Mouse (Mus musculus) stomach, embryonic 14.5 days (tissue): ENCODE results near the gene Tmem44. TPM values are rescaled to one million over a fixed set of nuclear protein-coding genes. Genes with fewer than 3 reads are reported as not detected.
A peak's percentile ranks its signal among the peaks of the same experiment; 100 is the strongest.

Experiments used
- ATAC-seq: fragments of 200-750 bp; cut with Nextera tagmentation; 2 replicates; pipeline ENCODE4 v1.8.0; 2017; ENCODE audit warnings: low read depth, moderate TSS enrichment; ENCODE audit not compliant: insufficient number of reproducible peaks, insufficient read depth, low FRiP score
- H3K27ac ChIP-seq: fragments of 300-500 bp; sonication (generic); 2 replicates; pipeline ENCODE4 v1.5.1; 2014; ENCODE audit warnings: mild to moderate bottlenecking, low read length, moderate library complexity, mixed read lengths
- H3K27me3 ChIP-seq: fragments of 300-500 bp; sonication (generic); 2 replicates; pipeline ENCODE4 v1.6.1; 2014; ENCODE audit warnings: low read length, control low read depth, mixed read lengths; ENCODE audit not compliant: control insufficient read depth, insufficient read depth
- H3K36me3 ChIP-seq: fragments of 300-500 bp; sonication (generic); 2 replicates; pipeline ENCODE4 v1.6.1; 2014; ENCODE audit warnings: mild to moderate bottlenecking, control low read depth, low read length, moderate library complexity, mixed read lengths; ENCODE audit not compliant: control insufficient read depth, insufficient read depth
- H3K4me1 ChIP-seq: fragments of 300-500 bp; sonication (generic); 2 replicates; pipeline ENCODE4 v1.6.1; 2014; ENCODE audit warnings: low read length, control low read depth, mixed read lengths; ENCODE audit not compliant: control insufficient read depth, insufficient read depth
- H3K4me2 ChIP-seq: fragments of 300-500 bp; sonication (generic); replicated peaks from 2 replicates; pipeline ENCODE4 v1.6.1; 2014; ENCODE audit warnings: low read depth, low read length, control low read depth
- H3K4me3 ChIP-seq: fragments of 300-500 bp; sonication (generic); 2 replicates; pipeline ENCODE4 v1.5.1; 2014; ENCODE audit warnings: low read depth, low read length, control low read depth
- H3K9ac ChIP-seq: fragments of 300-500 bp; sonication (generic); replicated peaks from 2 replicates; pipeline ENCODE4 v1.6.1; 2014; ENCODE audit warnings: low read depth, mild to moderate bottlenecking, control low read depth, low read length, moderate library complexity, mixed read lengths
- H3K9me3 ChIP-seq: fragments of 300-500 bp; sonication (generic); 2 replicates; pipeline ENCODE4 v1.6.1; 2016; ENCODE audit warnings: low read depth, low read length, control low read depth; ENCODE audit not compliant: control insufficient read depth
- WGBS: fragments of 180-500 bp; shearing (Covaris S2); extraction: QIAGEN DNeasy Blood & Tissue Kit; methylation state at CpG from one replicate; pipeline ENCODE4 v1.1.7; 2014; 5-methylcytosine and 5-hydroxymethylcytosine counted together
- polyA plus RNA-seq: library from polyadenylated mRNA; unstranded; fragments of >200 nt; fragmentation: Nextera tagmentation; extraction: Ambion mirVana; gene quantifications from 2 replicates; pipeline ENCODE4 v1.2.1, GENCODE M21; 2014

Tmem44 gene
- polyA plus RNA-seq, 1 experiment from 2014 or later, result 15.2 TPM

DNA sequence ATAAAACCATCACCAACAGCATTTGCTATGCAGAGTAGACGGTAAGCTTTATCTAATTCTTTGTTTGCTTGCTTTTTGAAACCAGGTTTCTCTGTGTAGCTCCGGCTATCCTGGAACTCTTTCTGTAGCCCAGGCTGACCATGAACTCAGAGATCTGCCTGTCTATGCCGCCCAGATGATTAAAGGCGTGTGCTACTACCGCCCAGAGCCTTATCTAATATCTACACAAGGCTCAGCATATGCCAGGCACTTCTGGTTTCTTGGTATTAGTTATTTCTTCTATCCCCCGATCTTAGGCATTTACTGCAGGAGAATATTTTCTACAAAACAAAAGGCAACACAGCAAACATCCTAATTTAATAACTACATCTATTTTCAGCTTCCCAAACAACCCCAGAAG is 15.0 kb upstream of the Tmem44 start:
- ATAC-seq, result no peak
- H3K36me3 ChIP-seq, result peaks cover 85% of the 10 kb centered on the region
- 86% methylated on average over 6 of the region's 6 CpGs for WGBS

DNA sequence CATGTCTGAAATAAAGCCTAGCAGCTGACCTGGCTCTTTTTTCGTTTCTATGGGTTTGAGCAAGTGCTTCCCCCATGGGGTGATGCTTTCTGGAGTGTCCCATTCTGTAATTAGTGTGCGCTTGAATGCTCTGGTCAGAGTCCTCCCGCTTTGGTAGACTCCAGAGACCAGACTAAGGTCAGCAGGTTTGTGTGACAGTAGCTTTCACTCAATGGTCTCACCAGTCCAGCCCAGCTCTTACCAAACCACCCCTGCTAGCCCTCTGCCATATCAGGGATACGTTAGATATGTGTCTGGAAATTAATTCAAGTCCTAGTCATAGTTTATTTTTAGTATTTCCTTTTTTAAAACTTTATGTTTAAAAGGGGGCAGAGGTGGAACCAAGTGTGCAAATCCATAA is 10.0 kb upstream of the Tmem44 start:
- Histone ChIP-seq H3K9ac (no peak overlapping the region), H3K27me3 (no peaks in the 10 kb centered on the region), H3K4me2 (no peak overlapping the region), H3K36me3 (peaks cover 62% of the 10 kb centered on the region), H3K27ac (no peak overlapping the region), H3K4me3 (no peak overlapping the region), H3K4me1 (no peaks in the 10 kb centered on the region), H3K9me3 (no peaks in the 10 kb centered on the region; the same call in 1 of the 2 replicates)
- ATAC-seq, result no peak
- 91% methylated on average over 4 of the region's 4 CpGs for WGBS

More for the DNA sequence above, 15.0 kb upstream of the Tmem44 start:
- Histone ChIP-seq H3K27ac (no peak overlapping the region), H3K4me1 (no peaks in the 10 kb centered on the region), H3K9me3 (no peaks in the 10 kb centered on the region), H3K4me2 (no peak overlapping the region), H3K27me3 (no peaks in the 10 kb centered on the region), H3K4me3 (no peak overlapping the region), H3K9ac (no peak overlapping the region)

DNA sequence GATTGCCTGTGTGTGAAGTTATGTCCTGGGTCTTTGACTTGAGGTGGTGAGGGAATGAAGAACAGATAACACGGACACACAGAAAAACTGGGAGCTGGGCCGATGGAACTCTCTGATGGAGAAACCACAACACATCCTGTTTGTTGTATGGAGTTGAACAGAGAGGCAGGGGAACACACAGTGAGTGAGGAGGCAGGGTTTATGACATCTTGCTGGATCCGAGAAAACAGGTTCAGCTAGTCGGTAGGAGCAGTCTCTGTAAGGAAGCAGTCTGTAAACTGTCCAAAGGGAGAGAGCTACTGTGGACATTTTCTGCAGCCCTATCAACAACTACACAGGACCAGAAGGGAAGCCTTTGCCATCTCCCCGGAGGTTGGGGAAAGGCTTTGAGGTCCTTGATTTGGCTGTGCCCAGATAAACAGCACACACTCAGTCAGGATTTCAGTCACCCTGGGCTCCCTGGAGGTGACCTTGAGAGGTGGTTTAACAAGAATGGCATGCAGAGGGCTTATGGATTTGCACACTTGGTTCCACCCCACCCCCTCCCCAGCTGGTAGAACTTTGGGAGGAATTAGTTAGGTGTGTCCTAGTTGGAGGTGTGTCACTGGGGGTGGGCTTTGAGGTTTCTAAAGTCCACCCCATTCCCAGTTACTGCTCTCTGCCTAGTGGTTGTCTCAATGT is 8.8 kb upstream of the Tmem44 start:
- Histone ChIP-seq H3K27ac (no peak overlapping the region), H3K4me1 (no peaks in the 10 kb centered on the region), H3K4me3 (no peak overlapping the region), H3K4me2 (no peak overlapping the region), H3K27me3 (no peaks in the 10 kb centered on the region), H3K9me3 (peaks cover 5% of the 10 kb centered on the region; the same call in 1 of the 2 replicates), H3K36me3 (peaks cover 51% of the 10 kb centered on the region), H3K9ac (no peak overlapping the region)
- WGBS, result 86% methylated on average over 5 of the region's 5 CpGs
- no peak for ATAC-seq

DNA sequence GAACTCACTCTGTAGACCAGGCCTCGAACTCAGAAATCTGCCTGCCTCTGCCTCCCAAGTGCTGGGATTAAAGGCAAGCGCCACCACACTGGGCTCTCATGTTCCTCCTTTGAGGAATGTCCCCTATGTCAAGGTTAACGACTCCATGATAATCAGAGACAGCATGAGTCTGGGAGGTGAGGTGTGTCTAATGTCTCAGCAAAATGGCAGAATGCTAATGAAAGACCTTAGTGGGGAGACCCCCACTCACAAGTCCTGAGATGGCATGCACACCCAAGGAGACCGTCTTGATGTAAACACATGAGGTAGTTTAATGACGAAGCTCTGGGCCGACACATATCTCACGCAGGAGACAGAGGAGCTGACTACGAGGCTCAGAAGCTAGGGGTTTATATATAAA is 3.5 kb upstream of the Tmem44 start:
- Histone ChIP-seq H3K9me3 (peaks cover 5% of the 10 kb centered on the region; the same call in 1 of the 2 replicates), H3K27me3 (no peaks in the 10 kb centered on the region), H3K9ac (no peak overlapping the region), H3K4me2 (no peak overlapping the region), H3K27ac (no peak overlapping the region), H3K4me3 (no peak overlapping the region), H3K4me1 (peaks cover 5% of the 10 kb centered on the region; the same call in 1 of the 2 replicates), H3K36me3 (peaks cover 7% of the 10 kb centered on the region; the same call in 1 of the 2 replicates)
- 91% methylated on average over 8 of the region's 8 CpGs for WGBS
- ATAC-seq, result no peak

DNA sequence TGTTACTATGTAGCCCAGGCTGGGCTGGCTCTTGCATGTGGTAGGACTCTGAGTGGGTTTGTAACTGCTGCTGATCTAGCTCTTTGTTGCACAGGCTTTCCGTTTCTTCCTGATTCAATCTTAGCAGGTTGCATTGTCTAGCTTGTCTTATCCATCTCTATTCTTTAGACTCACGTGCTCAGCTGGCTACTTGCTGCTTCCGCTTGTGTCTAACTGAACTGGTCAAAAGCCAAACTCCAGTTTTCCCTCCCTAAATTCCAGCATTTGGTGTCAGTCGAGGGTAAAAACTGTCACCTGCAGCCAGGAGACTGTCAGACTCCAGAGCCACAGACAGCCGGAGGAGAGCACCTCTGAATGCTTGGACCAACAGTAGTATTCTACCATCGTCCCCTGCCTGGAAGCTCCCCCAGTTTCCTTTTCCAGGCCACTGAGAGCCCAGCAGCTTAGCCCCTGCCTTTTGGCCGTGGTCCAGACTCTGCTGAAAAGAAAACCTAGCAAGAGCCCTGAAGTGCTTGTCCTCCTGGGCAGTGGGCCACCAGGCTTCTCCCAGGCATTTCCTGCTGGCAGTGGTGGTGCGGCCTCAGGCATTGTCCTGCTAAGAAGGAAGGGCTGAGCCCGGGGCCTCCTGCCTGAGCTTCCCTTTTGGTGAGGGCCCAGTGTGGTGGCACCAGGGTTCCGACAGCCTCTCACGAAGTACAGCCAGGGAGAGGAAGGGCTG is 2.1 kb upstream of the Tmem44 start:
- no peaks in the 10 kb centered on the region for H3K27me3 ChIP-seq
- ATAC-seq, result no peak
- H3K4me2 ChIP-seq, result no peak overlapping the region
- no peak overlapping the region for H3K4me3 ChIP-seq
- peaks cover 4% of the 10 kb centered on the region; the same call in 1 of the 2 replicates for H3K36me3 ChIP-seq
- WGBS, result 37% methylated on average over 11 of the region's 11 CpGs
- H3K27ac ChIP-seq, result peak overlapping the region; percentile 40
- no peak overlapping the region for H3K9ac ChIP-seq
- H3K4me1 ChIP-seq, result peaks cover 5% of the 10 kb centered on the region; the same call in 1 of the 2 replicates
- H3K9me3 ChIP-seq, result peaks cover 5% of the 10 kb centered on the region; the same call in 1 of the 2 replicates

DNA sequence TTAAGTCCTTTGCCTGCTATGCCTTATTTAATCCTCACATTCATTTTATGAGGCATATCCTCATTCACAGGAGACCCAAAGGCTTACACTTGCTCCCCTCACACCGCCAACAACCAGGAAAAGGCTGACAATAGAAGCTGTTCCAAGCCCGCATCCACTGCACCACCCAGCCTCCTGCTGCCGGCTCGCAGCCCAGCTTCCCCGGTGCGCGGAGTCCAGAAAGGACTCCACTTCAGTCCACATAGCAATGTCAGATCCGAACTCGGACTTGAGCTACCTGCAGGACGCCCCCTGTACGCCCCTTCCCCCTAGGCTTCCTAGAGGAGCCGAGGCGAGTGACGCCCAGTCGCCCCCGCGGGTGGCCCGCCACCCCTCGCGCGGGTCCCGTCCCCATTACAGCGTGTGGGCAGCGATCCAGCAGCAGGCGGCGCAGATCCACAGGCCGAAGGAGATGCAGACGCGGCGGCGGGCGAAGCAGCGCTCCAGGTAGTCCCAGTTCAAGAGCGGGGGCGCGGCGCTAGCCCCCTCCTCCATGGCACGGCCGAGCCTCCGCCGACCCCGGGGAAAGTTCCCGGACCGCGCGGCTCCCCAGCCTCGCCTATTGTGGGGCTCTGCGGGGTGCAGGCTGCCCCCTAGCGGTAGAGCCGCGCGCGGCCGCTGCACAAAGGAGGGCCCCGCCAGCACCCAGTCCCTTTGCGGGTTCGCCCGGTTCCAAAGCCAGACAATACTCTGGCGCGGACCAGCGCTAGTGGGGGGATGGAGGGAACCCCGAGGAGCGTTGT is 485 bp downstream of the Tmem44 start:
- H3K27ac ChIP-seq, result no peak overlapping the region; the same call in none of the 2 replicates
- peak; percentile 84 for ATAC-seq
- H3K4me2 ChIP-seq, result peak overlapping the region; percentile 77
- H3K27me3 ChIP-seq, result no peaks in the 10 kb centered on the region
- H3K4me1 ChIP-seq, result peaks cover 5% of the 10 kb centered on the region; the same call in 1 of the 2 replicates
- H3K9ac ChIP-seq, result peak overlapping the region; percentile 72
- H3K9me3 ChIP-seq, result peaks cover 5% of the 10 kb centered on the region; the same call in 1 of the 2 replicates
- no peaks in the 10 kb centered on the region for H3K36me3 ChIP-seq
- WGBS, result under 1% methylated on average over 59 of the region's 63 CpGs
- peak overlapping the region; percentile 76 for H3K4me3 ChIP-seq

DNA sequence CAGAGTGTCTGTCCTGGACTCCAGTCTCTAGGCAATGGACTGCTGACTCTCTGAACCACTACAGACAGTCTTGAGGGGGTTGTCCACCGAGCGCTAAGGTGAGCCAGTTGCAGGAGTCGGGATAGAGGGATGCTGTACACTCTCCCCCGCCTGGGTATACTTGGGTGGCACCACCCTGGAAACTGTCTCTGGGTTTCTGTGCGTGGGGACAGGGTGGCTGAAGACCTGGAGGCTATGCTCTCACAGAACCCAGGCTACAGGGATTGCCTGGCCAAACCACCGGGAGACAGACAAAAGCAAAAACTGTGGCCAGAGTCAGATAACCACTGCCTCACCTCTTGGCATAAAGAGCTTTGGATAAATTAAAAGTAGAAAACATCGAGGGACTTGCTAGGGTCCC is 1.1 kb downstream of the Tmem44 start:
- peak overlapping the region; percentile 76 for H3K4me3 ChIP-seq
- H3K9me3 ChIP-seq, result no peaks in the 10 kb centered on the region
- no peak for ATAC-seq
- H3K9ac ChIP-seq, result peak overlapping the region; percentile 72; the same call in 1 of the 2 replicates
- no peaks in the 10 kb centered on the region for H3K36me3 ChIP-seq
- 74% methylated on average over 7 of the region's 7 CpGs for WGBS
- peak overlapping the region; percentile 77 for H3K4me2 ChIP-seq
- H3K27me3 ChIP-seq, result no peaks in the 10 kb centered on the region
- no peak overlapping the region for H3K27ac ChIP-seq
- H3K4me1 ChIP-seq, result peaks cover 5% of the 10 kb centered on the region; the same call in 1 of the 2 replicates

DNA sequence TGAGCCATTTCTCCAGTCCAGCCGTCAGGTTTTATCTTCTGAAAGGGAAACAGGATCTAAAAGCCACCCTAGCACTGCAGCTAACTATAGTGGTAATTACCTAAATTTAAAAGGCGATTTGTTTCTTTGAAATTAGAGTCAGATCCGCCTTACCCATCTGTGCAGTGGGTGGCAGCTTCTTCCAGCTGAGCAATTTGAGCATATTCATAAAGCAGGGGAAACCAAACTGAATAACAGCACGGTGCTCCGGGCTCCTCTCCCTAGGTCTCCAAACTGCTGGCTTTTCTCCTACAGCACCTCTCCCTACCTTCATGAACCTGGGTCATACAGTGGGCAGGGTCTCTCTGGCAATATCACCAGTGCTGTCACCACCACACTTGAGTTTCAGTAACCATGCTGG is 2.4 kb downstream of the Tmem44 start:
- Histone ChIP-seq H3K9me3 (no peaks in the 10 kb centered on the region), H3K36me3 (no peaks in the 10 kb centered on the region), H3K9ac (no peak overlapping the region), H3K4me3 (no peak overlapping the region), H3K27ac (no peak overlapping the region), H3K4me2 (no peak overlapping the region), H3K27me3 (no peaks in the 10 kb centered on the region), H3K4me1 (peaks cover 5% of the 10 kb centered on the region; the same call in 1 of the 2 replicates)
- WGBS, result 87% methylated on average over 5 of the region's 5 CpGs
- no peak for ATAC-seq
